Mouse (Mus musculus) ES-Bruce4 (cell line): ENCODE results near the gene Fez1.

ENCODE experiments used
- CTCF ChIP-seq: IDR thresholded peaks from one replicate; pipeline ENCODE4 v1.8.1; 2011; ENCODE audit warnings: low read depth, low read length
- EP300 ChIP-seq: IDR thresholded peaks from 2 replicates; pipeline ENCODE4 v1.6.1; 2011; ENCODE audit warnings: low read depth, low read length; ENCODE audit not compliant: insufficient read depth
- POLR2A ChIP-seq: IDR thresholded peaks from one replicate; pipeline ENCODE4 v1.8.1; 2011; ENCODE audit warnings: low read length; ENCODE audit not compliant: insufficient read depth

DNA sequence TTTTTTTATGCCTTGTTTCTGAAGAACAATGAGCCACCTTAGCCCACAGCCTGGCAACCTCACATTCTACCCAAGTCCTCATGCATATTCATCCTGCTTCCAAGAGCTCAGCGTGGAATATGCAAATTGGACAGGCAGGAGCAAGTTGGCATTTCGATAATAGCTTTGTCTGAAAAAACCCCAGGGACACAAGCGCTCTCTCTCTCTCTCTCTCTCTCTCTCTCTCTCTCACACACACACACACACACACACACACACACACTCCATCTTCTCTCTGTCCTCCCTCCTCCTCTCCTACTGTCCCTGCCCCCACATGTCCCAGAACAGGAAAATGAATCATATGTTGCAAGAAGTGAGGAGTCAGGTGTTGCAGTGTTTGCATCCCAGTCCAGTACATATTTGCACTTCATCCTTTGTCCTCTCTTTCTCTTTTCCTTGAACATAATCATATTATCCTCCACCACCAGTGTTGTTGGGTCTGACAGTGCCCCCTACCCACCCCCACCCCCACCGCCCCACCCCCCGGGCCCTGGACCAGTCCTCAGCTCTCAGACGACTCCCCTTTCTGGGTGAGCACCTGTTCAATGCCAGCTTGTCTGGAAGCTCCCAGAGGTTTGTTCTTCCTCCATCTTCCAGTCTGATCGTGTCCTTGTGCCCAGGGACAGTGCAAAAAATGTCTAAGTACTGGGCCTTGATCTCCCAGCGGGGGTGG, 60.5 kb downstream of the Fez1 start:
- no peak for TF ChIP-seq POLR2A
- no peak for TF ChIP-seq CTCF
- no peak for TF ChIP-seq EP300
